Mouse (Mus musculus) heart, adult 2 months (tissue): Measurements from ENCODE around the gene Kmt5c.

Experiments used
- CTCF ChIP-seq: fragments of 200-600 bp; IDR thresholded peaks from 2 replicates; pipeline ENCODE4 v1.8.1; 2022; ENCODE audit warnings: antibody characterized with exemption, mild to moderate bottlenecking, moderate library complexity
- EP300 ChIP-seq: fragments of 200-500 bp; IDR thresholded peaks from 2 replicates; pipeline ENCODE4 v1.6.1; 2011; ENCODE audit warnings: low read depth, low read length, control low read depth; ENCODE audit not compliant: insufficient read depth
- POLR2A ChIP-seq: fragments of 200-500 bp; IDR thresholded peaks from 2 replicates; pipeline ENCODE4 v1.6.1; 2011; ENCODE audit warnings: mild to moderate bottlenecking, low read depth, low read length, control low read depth; ENCODE audit not compliant: insufficient read depth

DNA sequence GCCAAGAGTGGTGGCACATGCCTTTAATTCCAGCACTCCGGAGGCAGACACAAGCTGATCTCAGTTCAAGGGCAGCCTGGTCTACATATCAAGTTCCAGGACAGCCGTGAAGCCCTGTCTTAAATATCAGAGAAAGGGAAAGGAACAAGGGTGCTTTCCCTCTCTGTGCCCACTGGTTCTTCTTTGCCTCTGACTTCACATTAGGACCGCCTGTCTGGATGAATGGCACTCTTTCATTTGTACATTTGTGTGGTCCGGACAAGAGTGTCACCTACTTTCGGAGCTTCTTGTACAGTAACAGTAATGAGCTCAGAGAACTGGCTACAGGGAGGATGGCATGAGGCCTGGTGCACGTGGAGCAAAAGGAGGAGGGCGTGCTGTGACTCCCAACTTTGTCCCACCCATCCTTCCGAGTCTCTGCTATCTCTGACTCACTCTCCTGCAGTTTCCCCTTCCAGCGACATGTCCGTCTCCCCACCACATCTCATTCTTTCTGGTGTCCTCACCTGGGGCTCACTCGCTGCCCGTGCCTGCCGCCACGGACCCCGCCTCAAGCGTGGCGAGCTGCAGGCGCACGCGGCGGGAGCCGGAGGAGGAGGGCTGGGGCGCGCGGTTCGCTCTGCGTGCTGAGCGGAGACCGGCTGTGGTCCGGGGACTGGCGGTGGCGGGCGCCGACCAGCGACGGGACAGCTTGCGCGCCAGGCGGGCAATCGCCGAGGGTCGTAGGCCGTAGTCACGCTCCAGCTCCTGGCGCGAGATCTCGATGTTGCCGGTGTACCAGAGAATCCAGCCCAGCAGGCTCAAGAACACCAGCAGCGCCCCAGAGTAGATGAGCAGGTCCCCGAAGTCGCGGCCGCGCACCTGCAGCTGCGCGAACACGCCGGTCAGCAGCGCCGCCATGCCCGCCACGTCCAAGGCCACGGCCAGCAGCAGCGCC is 48.9 kb downstream of the Kmt5c start:
- TF ChIP-seq POLR2A: no peak
- TF ChIP-seq CTCF: peak; percentile 55
- no peak for TF ChIP-seq EP300
